Mouse (Mus musculus) testis, postnatal 14 days (tissue): ENCODE data around the gene Poc1b.
"Not testable (repeated sequence)": the region's sequence is repeated elsewhere in the genome, so short reads cannot be mapped to it uniquely, and the experiment has no call there.

Source experiments
- DNase-seq: peaks from one replicate; pipeline ENCODE4 v3.0.0; 2021; ENCODE audit warnings: low spot score

Poc1b gene

GRCm38 (mm10) chr10:99157697-99158096 lies 50.9 kb downstream of the Poc1b start:
- DNase-seq: not testable (repeated sequence)

GRCm38 (mm10) chr10:99161987-99162582 lies 55.2 kb downstream of the Poc1b start:
- DNase-seq: no peak

DNA sequence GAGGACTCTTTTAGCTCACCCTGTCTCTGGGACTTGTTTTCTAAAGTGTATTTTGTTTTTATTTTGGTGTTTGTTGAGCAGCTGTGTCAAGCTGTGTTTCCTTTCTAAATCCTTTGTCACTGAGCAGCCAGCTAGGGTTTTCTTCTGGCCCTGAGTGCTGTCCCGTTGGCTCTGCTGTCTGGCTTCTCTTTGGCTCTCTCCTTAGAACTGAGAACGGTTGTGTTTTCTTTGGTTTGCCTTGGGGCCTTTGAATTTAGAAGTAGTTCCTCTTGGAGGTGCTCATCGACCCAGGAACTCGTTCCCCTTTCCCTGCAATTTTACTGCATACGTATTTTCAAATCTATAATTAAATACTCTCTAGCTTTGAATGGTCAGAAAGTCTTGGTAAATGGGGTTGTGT lies 56.2 kb downstream of the Poc1b start:
- no peak for DNase-seq

GRCm38 (mm10) chr10:99164871-99165477 lies 58.1 kb downstream of the Poc1b start:
- no peak for DNase-seq

DNA sequence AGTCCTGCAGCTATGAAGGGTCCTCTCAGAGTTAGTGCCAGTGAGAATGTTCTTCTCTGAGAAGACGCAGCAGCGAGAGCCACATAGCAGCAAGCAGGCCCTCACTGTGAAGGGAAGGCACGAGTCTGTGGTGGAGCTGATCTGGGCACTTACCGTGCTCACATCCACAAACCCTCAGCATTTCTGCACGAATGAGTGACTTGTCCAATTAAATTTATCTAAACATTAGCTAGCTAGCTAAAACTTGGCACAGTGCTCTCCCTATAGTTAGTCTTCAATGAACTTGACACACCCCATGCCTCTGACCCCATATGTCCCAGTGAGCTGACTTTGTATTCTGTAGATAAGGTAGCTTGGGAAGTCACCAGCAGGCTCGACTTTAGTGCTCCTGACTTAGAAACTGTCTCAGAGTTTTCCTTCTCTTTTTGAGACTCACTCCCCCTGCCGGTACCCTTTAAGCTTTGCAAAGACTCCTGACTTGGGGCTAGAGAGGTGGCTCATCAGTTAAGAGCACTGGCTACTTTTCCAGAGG lies 59.0 kb downstream of the Poc1b start:
- no peak for DNase-seq

GRCm38 (mm10) chr10:99166392-99166791 lies 59.6 kb downstream of the Poc1b start:
- DNase-seq: no peak

DNA sequence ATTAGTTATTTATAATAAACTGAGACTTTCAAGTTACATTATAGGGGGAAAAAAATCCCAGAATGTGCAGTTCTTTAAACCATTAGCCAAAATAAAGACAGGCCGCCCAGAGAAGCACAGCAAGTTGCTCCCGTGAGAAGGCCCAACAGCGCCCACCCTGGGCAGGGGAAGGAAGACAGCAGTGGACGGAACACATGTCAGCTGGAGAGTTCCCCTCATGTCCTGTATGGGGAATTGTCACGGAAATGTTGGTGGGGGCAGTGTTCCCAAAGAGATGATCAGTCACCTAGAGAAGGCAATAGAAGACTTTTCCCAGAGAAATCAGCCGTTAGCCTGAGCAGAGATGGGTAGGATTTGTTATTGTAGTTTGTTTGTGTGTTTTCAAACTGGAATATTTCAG lies 61.6 kb downstream of the Poc1b start:
- DNase-seq: no peak

DNA sequence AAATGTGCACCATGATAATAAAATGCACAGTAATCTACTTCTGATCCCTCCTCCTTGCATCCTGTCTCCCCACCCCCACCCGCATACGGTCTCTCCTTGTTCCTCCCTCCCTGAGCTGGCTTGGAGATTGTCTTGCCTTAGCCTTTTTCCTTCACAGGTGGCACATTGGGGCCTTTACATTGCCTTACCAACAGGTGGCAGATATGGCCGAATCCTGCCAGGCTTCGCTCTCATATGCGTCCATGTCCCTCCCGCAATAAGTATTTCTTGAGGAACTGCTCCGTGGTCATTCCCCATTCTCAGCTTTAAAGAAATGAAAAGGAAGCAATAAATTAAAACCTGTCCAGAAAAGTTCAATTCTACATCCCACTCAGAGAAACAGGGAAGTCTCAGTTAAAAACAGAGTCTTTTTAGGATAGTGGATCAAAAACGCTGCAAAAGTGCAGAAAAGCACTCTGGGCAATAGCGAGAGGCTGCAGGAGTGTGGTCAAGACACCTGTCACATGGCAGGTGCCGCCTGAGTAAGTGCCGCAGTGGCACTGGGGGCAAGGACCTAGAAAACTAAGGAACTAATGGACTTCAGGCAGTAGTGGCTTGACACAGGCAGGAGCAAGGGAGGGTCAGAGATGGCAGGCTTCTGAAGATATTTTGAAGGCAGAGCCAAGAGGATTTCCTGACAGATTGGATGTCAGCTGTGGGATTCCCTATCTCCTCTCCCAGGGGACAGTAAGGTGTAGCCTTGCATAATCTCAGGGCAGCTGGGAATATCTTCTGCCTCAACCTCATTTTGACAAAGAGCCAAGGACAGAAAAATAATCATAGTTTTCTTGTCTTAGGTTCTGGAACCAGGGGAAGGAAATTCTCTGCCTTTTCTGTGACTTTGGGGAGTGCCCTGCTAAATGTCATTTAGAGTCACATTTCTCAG lies 62.3 kb downstream of the Poc1b start:
- no peak for DNase-seq

DNA sequence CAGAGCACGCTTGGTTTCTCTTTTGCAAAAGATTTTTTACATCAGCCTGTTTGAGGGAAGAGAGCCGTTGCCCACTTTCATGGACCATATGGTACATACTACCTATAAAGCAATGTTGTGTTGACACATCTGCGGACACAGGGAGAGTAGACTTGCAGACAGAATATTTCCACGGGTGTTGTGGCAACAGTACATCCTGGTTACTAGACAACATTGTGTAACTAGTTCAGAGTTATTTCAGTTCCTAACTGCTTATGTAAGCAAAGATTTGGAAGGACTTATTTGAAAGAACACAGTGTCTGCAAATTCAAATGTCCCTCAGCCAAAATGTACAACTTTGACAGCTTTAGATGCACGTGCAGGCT lies 62.9 kb downstream of the Poc1b start:
- DNase-seq: no peak

- peak; percentile 21 for DNase-seq
Measured at GRCm38 (mm10) chr10:99171961-99172497, 65.2 kb downstream of the Poc1b start.

DNA sequence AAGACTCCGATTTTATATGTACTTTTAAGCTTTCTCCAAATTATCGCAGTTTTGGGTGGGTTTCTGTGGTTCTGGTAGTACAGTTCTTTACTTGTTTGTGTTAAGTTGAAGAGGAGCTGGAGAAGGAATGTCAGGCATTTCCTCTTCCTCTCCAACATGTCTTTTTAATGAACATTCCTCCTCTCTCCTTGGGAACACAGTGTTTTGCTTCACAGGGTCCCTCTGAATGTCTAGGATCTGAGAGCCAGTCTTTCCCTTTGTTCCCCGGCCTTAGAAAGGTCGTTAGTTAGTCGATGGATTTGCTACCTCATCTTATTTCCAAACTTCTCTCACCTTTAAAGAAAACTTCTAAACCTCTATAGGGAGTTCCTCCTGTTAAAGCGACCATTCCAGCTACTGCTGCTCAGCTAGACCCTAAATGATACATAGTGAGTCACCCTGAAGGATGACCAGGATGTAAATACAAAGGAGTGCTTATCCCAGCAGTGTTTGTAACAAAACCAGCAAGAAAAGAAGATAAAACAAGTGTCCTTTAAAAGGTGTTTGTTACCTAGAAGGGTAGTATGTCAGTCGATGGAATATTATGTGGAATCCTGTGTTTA lies 66.2 kb downstream of the Poc1b start:
- no peak for DNase-seq

DNA sequence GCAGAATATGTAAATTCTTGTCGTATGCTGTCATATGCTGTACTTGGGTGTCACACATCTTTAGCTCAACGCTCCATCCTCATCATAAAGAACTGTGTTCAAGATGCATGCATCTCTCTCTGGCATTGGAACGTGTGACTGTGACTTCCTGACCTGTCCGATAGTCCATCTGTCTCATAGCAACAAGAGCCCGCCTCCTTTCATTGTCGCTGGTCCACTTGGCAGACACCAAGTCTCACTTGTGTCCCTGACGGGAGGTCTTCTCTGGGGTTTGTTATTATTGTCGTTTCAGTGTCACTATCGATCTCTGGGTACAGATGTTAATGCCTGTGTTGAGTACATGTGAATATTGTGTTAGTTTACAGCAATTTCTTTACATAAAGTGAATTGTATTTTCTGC lies 70.1 kb downstream of the Poc1b start:
- DNase-seq: no peak

DNA sequence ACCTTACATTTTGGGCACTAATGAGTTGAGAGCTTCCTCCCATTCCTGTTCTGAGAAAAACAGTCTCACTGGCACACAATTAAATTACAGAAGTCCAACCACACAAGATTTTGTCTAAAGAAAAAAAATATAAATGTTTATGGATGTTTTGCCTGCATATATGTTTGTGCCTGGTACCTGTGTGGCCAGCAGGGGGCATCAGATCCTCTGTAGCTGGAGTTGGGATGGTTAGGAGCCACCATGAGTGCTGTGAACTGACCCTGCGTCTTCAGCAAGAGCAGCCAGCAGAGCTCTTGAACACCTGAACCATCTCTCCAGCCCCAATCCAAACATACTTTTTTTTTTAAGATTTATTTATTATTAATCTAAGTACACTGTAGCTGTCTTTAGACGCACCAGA lies 71.3 kb downstream of the Poc1b start:
- no peak for DNase-seq

DNA sequence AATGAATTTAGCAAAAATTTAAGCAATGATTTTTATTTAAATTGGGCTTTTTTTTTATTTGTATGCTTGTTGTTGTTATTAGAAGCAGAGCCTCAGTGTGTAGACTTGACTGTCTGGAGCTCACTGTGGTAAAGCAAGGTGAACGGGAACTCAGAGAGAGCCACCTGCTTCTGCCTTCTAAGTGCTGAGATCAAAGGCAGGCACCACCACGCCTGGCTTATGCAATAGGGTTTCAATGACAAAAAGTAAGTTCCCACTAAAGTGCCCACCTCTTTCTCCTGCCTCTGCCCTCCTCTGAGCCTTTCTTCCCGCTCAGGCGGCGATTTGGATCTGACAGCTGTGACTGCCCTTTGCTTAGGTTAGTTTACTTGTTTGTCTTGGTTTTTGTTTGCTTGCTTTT lies 72.3 kb downstream of the Poc1b start:
- no peak for DNase-seq

GRCm38 (mm10) chr10:99179566-99179965 lies 72.7 kb downstream of the Poc1b start:
- no peak for DNase-seq

DNA sequence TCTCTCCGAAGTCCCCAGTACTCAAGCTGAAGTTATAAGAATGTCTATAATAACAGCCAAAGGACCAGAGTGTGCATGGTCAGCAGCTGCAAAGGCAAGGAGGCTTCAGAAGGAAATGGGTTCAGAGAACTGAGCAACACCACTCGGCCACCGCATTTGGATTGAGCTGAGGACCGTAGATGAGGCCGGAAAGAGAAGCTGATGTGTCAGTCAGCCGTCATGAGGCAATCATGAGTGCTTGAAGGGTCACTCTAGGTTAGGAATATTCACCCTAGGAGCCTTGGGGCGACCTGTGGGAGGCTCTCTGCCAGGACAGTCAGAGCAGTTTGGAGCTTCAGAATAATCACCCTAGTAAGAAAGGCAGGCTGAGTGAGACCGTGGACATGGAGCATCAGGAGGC lies 74.7 kb downstream of the Poc1b start:
- no peak for DNase-seq

GRCm38 (mm10) chr10:99182107-99182506 lies 75.3 kb downstream of the Poc1b start:
- DNase-seq: no peak

DNA sequence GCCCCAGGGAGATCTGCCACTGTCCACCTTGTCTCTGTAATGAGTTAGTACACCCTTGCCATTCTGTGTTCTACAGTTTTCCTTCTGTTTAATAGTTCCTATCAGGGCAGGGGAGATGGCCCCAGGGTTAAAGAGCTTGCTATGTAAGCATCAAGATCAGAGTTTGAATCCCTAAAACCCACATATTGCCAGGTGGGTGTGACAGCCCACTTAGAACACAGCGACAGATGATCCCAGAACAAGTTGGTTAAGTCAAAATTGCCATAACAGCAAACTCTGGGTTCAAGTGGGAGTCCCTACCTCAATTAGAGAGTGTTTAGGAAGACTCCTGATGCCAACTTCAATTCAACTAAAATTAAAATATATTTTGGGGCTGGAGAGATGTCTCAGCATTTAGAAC lies 81.3 kb downstream of the Poc1b start:
- no peak for DNase-seq

DNA sequence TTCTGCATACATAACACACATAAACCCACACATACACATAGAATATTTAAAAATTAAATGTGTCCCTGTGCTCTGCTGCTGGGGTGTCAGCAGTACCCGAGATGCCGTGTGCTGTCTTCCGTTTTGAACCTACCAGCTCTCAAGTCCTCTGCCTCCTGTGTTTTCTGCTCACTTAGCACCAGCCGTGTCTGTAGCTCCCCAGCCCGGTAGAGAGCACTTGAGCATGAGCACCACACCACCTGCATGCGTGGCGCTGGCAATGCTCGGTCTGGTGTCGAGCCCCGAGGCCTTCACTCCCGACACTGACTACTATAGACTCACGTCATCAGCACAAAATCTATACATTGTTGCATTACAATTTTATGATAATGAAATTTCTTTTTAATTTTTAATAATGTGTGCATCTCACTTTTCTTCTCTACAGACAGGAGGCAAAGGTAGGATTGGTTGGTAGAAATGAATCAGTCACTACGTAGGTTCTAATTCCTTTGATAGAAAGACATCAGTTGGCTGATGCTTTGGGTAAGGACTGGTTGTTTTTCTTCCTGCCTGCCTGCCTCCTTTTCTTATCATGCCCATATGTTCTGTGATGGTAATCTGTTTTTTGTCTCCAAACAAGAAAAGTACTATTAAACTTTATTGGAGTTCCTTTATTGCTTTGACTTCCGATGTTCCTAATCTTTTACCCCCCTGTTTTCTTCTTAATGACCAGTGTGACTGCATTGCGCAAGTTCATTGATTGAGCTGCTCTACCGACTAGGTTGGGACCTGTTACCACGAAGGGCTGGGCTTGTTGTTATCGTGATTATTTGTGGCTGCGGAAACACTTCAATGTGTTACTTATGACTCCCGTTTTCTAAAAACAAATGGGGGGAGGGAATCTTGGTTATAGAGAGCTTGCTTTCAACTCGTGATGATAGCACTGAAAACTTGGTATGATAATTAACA lies 82.1 kb downstream of the Poc1b start:
- DNase-seq: no peak

DNA sequence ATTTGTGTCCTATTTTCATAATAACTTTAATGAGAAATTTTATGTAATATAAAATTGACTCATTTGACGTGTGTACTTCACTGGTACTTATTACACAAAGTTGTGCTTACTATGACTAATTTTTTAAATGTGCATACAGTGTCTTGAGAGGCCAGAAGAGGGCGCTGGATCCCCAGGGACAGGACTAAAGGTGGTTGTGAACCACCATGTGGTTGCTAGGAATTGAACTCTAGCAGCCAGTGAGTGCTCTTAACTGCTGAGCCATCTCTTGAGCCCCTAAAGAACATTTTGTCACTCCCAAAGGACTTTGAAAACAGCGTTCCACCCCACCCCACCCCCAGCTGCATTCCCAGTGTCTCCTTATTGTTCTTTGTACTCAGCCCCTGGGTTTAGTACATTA lies 84.0 kb downstream of the Poc1b start:
- DNase-seq: no peak

DNA sequence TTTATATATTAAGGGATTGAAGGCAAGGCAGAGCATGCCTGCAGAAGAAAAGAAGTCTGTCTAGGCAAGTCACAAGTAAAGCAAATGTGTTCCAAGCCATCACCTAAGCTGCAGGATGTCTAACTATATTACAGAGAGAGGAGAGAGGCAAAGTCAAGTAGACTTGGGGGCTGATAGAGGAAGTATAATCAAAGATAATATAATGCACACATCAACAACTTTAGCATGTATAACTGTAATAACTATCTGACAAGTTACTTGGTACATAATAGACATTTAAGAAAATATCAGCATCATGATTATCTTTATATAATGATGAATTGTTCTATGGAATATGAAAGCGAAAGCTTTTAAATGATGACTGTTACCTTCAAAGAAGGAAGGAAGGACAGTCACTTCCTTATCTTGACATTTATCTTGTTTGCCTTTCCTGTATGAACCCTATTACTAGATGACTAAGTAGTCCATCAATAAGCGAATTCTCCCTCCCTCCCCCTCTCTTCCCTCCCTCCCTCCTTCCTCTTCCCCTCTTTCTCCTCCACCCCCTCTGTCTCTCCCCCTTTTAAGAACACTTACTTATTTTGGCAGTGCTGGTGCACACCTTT lies 87.7 kb downstream of the Poc1b start:
- DNase-seq: no peak
